Mouse (Mus musculus) CH12.LX (cell line): ENCODE measurements around the gene Slc4a8. TPM values are rescaled to one million over a fixed set of nuclear protein-coding genes. Genes with fewer than 3 reads are reported as not detected.

ENCODE experiments used
- DNase-seq: peaks from one replicate; pipeline ENCODE4 v3.0.0-alpha.2; 2013; ENCODE audit errors: extremely low read depth
- H3K27ac ChIP-seq: 2 replicates; pipeline ENCODE4 v1.5.1; 2012; ENCODE audit warnings: low read depth, mild to moderate bottlenecking, control low read depth, moderate library complexity; ENCODE audit not compliant: insufficient read depth
- H3K27me3 ChIP-seq: replicated peaks from 2 replicates; pipeline ENCODE3; 2012; ENCODE audit warnings: inconsistent platforms
- H3K36me3 ChIP-seq, 2 experiments: replicated peaks in 1 of 2; 2 replicates each; pipeline versions ENCODE3 to v1.6.1; 2012; ENCODE audit warnings: inconsistent platforms in 1 of 2, low read length in 1 of 2, mild to moderate bottlenecking in 1 of 2, mixed read lengths in 1 of 2, moderate library complexity in 1 of 2; ENCODE audit not compliant: control insufficient read depth in 1 of 2, insufficient read depth in 1 of 2
- H3K4me1 ChIP-seq, 2 experiments: 2 replicates each; pipeline ENCODE4 v1.6.1; 2012; ENCODE audit warnings: inconsistent platforms in 1 of 2, moderate library complexity in 1 of 2; ENCODE audit not compliant: insufficient read depth in 2 of 2, control insufficient read depth in 1 of 2
- H3K4me2 ChIP-seq: 2 replicates; pipeline ENCODE4 v1.6.1; 2012; ENCODE audit warnings: low read depth, mild to moderate bottlenecking, control low read depth; ENCODE audit not compliant: poor library complexity, insufficient read depth, severe bottlenecking
- H3K4me3 ChIP-seq, 3 experiments: fragments of 150-350 bp in 1 of 3; sonication (generic) in 1 of 3; replicated peaks in 1 of 3; 2 replicates each; pipeline versions ENCODE3 to v1.5.1; 2011 to 2012; ENCODE audit warnings: low read depth in 2 of 3, low read length in 2 of 3, mild to moderate bottlenecking in 2 of 3, moderate library complexity in 2 of 3, control low read depth in 1 of 3, improper control_type of control experiment in 1 of 3, inconsistent platforms in 1 of 3, mixed read lengths in 1 of 3; ENCODE audit not compliant: poor library complexity in 1 of 3
- H3K79me2 ChIP-seq: replicated peaks from 2 replicates; pipeline ENCODE4 v1.6.1; 2012; ENCODE audit warnings: mild to moderate bottlenecking, moderate library complexity; ENCODE audit not compliant: control insufficient read depth, poor library complexity, insufficient read depth, severe bottlenecking; ENCODE audit errors: extremely low read depth
- H3K9ac ChIP-seq: 2 replicates; pipeline ENCODE4 v1.6.1; 2012; ENCODE audit warnings: low read depth, mild to moderate bottlenecking, control low read depth, moderate library complexity; ENCODE audit not compliant: insufficient read depth
- H3K9me3 ChIP-seq: replicated peaks from 2 replicates; pipeline ENCODE3; 2012; ENCODE audit warnings: low read length, inconsistent platforms, mixed read lengths
- BHLHE40 ChIP-seq: IDR thresholded peaks from 2 replicates; pipeline ENCODE4 v1.6.1; 2011; ENCODE audit warnings: mild to moderate bottlenecking, low read depth, low read length, improper control_type of control experiment
- CHD1 ChIP-seq: IDR thresholded peaks from 2 replicates; pipeline ENCODE4 v1.6.1; 2012; ENCODE audit warnings: low read depth, low read length, improper control_type of control experiment, inconsistent platforms
- CTCF ChIP-seq, 2 experiments: IDR thresholded peaks in 1 of 2; conservative IDR thresholded peaks in 1 of 2; 2 replicates each; pipeline ENCODE4 v1.5.1; 2011 to 2012; ENCODE audit warnings: low read depth in 2 of 2, low read length in 2 of 2, improper control_type of control experiment in 1 of 2, inconsistent platforms in 1 of 2, mild to moderate bottlenecking in 1 of 2, moderate library complexity in 1 of 2
- E2F4 ChIP-seq: IDR thresholded peaks from 2 replicates; pipeline ENCODE4 v1.6.1; 2011; ENCODE audit warnings: low read depth, low read length, improper control_type of control experiment; ENCODE audit not compliant: insufficient replicate concordance
- ELF1 ChIP-seq: IDR thresholded peaks from 2 replicates; pipeline ENCODE4 v1.6.1; 2014; ENCODE audit warnings: low read depth, mild to moderate bottlenecking, inconsistent platforms, low read length, improper control_type of control experiment
- GABPA ChIP-seq: IDR thresholded peaks from 2 replicates; pipeline ENCODE4 v1.6.1; 2012; ENCODE audit warnings: low read depth, low read length, improper control_type of control experiment, inconsistent platforms; ENCODE audit not compliant: insufficient replicate concordance
- JUND ChIP-seq: conservative IDR thresholded peaks from 2 replicates; pipeline ENCODE4 v1.6.1; 2011; ENCODE audit warnings: low read depth, low read length, improper control_type of control experiment
- MXI1 ChIP-seq: IDR thresholded peaks from 2 replicates; pipeline ENCODE4 v1.6.1; 2011; ENCODE audit warnings: mild to moderate bottlenecking, low read depth, low read length, improper control_type of control experiment
- NRF1 ChIP-seq: IDR thresholded peaks from 2 replicates; pipeline ENCODE4 v1.6.1; 2014; ENCODE audit warnings: low read depth, mild to moderate bottlenecking, inconsistent platforms, low read length, improper control_type of control experiment, moderate library complexity
- PAX5 ChIP-seq: IDR thresholded peaks from 2 replicates; pipeline ENCODE4 v1.6.1; 2012; ENCODE audit warnings: low read length, inconsistent platforms, mixed read lengths
- POLR2AphosphoS2 ChIP-seq: IDR thresholded peaks from 2 replicates; pipeline ENCODE4 v1.6.1; 2011; ENCODE audit warnings: low read depth, low read length, improper control_type of control experiment
- RAD21 ChIP-seq: IDR thresholded peaks from 2 replicates; pipeline ENCODE4 v1.6.1; 2011; ENCODE audit warnings: low read depth, mild to moderate bottlenecking, low read length, improper control_type of control experiment, moderate library complexity
- SIN3A ChIP-seq: IDR thresholded peaks from 2 replicates; pipeline ENCODE4 v1.6.1; 2012; ENCODE audit warnings: low read length, improper control_type of control experiment, inconsistent platforms
- ZC3H11A ChIP-seq: IDR thresholded peaks from 2 replicates; pipeline ENCODE4 v1.6.1; 2012; ENCODE audit warnings: low read depth, mild to moderate bottlenecking, inconsistent platforms, low read length, improper control_type of control experiment
- dilution Hi-C: fragments of 300-500 bp; cut with MboI; formaldehyde crosslinking; loops from 2 replicates; pipeline ENCODE4 v1.14.3; 2020; ENCODE audit warnings: low sequenced_read_pairs; ENCODE audit not compliant: extremely low pct_unique_long_range_greater_than_20kb, extremely low pct_ligation_motif_present
- in situ Hi-C: fragments of 300-500 bp; cut with MboI; formaldehyde crosslinking; loops from 3 replicates; pipeline ENCODE4 v1.14.3; 2019; ENCODE audit warnings: low sequenced_read_pairs, low pct_ligation_motif_present, low pct_unique_long_range_greater_than_20kb, mixed read lengths
- polyA plus RNA-seq: library from polyadenylated mRNA; unstranded; fragments of >175 nt; gene quantifications from 2 replicates; pipeline ENCODE4 v1.2.1, GENCODE M21; 2012; ENCODE audit warnings: low read depth; ENCODE audit not compliant: insufficient read length
- total RNA-seq, 2 experiments: library from RNA; depleted of rRNA; stranded (reverse); fragments of 300-350 nt in 1 of 2; fragments of >200 nt in 1 of 2; gene quantifications; 2 replicates each; pipeline ENCODE4 v1.2.3; 2012 to 2014

Gene Slc4a8
- total and polyA plus RNA-seq, 3 experiments, result 4.7 to 9.6 (median 5.1) TPM

- TF ChIP-seq CHD1, result no peak; the same call in 1 of the 2 replicates
- TF ChIP-seq, all 38 proteins: peak for 21
Measured at GRCm38 (mm10) chr15:100761419-100762185, at the start of gene Slc4a8 (continued).

GRCm38 (mm10) chr15:100714470-100714869 is 47.1 kb upstream of the Slc4a8 start:
- H3K27ac ChIP-seq, result no peak overlapping the region
- peaks cover 11% of the 10 kb centered on the region for H3K9me3 ChIP-seq
- TF ChIP-seq SIN3A (no peak), RAD21 (no peak), ZC3H11A (no peak), BHLHE40 (no peak), POLR2AphosphoS2 (no peak), ELF1 (no peak), PAX5 (no peak)
- no peak overlapping the region for H3K4me3 ChIP-seq
- peaks cover 0 to 7% of the 10 kb centered on the region in 2 experiments; a peak in 2 of 4 replicates for H3K4me1 ChIP-seq
- H3K4me2 ChIP-seq, result no peak overlapping the region
- no peaks in the 10 kb centered on the region for H3K27me3 ChIP-seq
- H3K9ac ChIP-seq, result no peak overlapping the region
- H3K79me2 ChIP-seq, result no peaks in the 10 kb centered on the region
- no peaks in the 10 kb centered on the region for H3K36me3 ChIP-seq
- in situ Hi-C loops (no loop called here), dilution Hi-C loops (no loop called here)
- no peak for DNase-seq

GRCm38 (mm10) chr15:100715399-100715993 is 46.1 kb upstream of the Slc4a8 start:
- H3K36me3 ChIP-seq, result no peaks in the 10 kb centered on the region
- no peaks in the 10 kb centered on the region for H3K27me3 ChIP-seq

More at GRCm38 (mm10) chr15:100715399-100715993, 46.1 kb upstream of the Slc4a8 start:
- in situ Hi-C loops, result no loop called here
- no peak overlapping the region for H3K9ac ChIP-seq
- H3K4me2 ChIP-seq, result no peak overlapping the region
- H3K27ac ChIP-seq, result no peak overlapping the region
- TF ChIP-seq POLR2AphosphoS2 (no peak), CTCF (conservative IDR thresholded peaks at IDR 0.05 in 1 of 2, IDR thresholded peaks at IDR 0.05 in 1 of 2; ENCODE audit: low read depth in 2 of 2, low read length in 2 of 2) (no peak), NRF1 (no peak), MXI1 (no peak), E2F4 (no peak), JUND (no peak), GABPA (no peak)
- H3K4me3 ChIP-seq, result no peak overlapping the region
- dilution Hi-C loops, result no loop called here
- H3K79me2 ChIP-seq, result no peaks in the 10 kb centered on the region
- peaks cover 0 to 7% of the 10 kb centered on the region in 2 experiments; a peak in 2 of 4 replicates for H3K4me1 ChIP-seq
- H3K9me3 ChIP-seq, result peaks cover 11% of the 10 kb centered on the region
- DNase-seq, result no peak
